Mouse (Mus musculus) hindlimb bud, embryonic 11.5 days (tissue): ENCODE measurements around the gene Plb1.

Experiments used
- DNase-seq: peaks from one replicate; pipeline ENCODE4 v3.0.0-alpha.2; 2012; ENCODE audit warnings: low read depth, low spot score; ENCODE audit errors: extremely low spot score

The Plb1 gene

GRCm38 (mm10) chr5:32322146-32322811 lies 89.8 kb downstream of the Plb1 start:
- no peak for DNase-seq

- DNase-seq, result no peak
Measured at GRCm38 (mm10) chr5:32328139-32328538, 95.6 kb downstream of the Plb1 start.

- DNase-seq, result no peak
Measured at GRCm38 (mm10) chr5:32332591-32332990, 100.1 kb downstream of the Plb1 start.

- DNase-seq, result no peak
Measured at GRCm38 (mm10) chr5:32335172-32335571, 102.7 kb downstream of the Plb1 start.

GRCm38 (mm10) chr5:32336092-32336491 lies 103.6 kb downstream of the Plb1 start:
- no peak for DNase-seq

- no peak for DNase-seq
Measured at GRCm38 (mm10) chr5:32337336-32337735, 104.8 kb downstream of the Plb1 start.

- DNase-seq, result no peak
Measured at GRCm38 (mm10) chr5:32338339-32338738, 105.8 kb downstream of the Plb1 start.

- no peak for DNase-seq
Measured at GRCm38 (mm10) chr5:32338766-32339165, 106.3 kb downstream of the Plb1 start.

- DNase-seq, result no peak
Measured at GRCm38 (mm10) chr5:32340246-32340645, 107.7 kb downstream of the Plb1 start.

- DNase-seq, result no peak
Measured at GRCm38 (mm10) chr5:32342711-32343285, 110.3 kb downstream of the Plb1 start.

- DNase-seq, result no peak
Measured at GRCm38 (mm10) chr5:32346025-32346912, 113.8 kb downstream of the Plb1 start.

- DNase-seq, result no peak
Measured at GRCm38 (mm10) chr5:32349718-32350117, 117.2 kb downstream of the Plb1 start.

GRCm38 (mm10) chr5:32350551-32351256 lies 118.2 kb downstream of the Plb1 start:
- DNase-seq, result no peak

- no peak for DNase-seq
Measured at GRCm38 (mm10) chr5:32351721-32352465, 119.4 kb downstream of the Plb1 start.

GRCm38 (mm10) chr5:32352845-32353244 lies 120.3 kb downstream of the Plb1 start:
- no peak for DNase-seq

GRCm38 (mm10) chr5:32353280-32353679 lies 120.8 kb downstream of the Plb1 start:
- DNase-seq, result no peak

GRCm38 (mm10) chr5:32360511-32360910 lies 128.0 kb downstream of the Plb1 start:
- no peak for DNase-seq

- no peak for DNase-seq
Measured at GRCm38 (mm10) chr5:32361441-32362235, 129.1 kb downstream of the Plb1 start.

- DNase-seq, result no peak
Measured at GRCm38 (mm10) chr5:32369391-32369790, 136.9 kb downstream of the Plb1 start.

- DNase-seq, result no peak
Measured at GRCm38 (mm10) chr5:32371239-32371638, 138.7 kb downstream of the Plb1 start.
